Mouse (Mus musculus): Measurements from ENCODE around the gene Slc16a13.

The Slc16a13 gene

DNA sequence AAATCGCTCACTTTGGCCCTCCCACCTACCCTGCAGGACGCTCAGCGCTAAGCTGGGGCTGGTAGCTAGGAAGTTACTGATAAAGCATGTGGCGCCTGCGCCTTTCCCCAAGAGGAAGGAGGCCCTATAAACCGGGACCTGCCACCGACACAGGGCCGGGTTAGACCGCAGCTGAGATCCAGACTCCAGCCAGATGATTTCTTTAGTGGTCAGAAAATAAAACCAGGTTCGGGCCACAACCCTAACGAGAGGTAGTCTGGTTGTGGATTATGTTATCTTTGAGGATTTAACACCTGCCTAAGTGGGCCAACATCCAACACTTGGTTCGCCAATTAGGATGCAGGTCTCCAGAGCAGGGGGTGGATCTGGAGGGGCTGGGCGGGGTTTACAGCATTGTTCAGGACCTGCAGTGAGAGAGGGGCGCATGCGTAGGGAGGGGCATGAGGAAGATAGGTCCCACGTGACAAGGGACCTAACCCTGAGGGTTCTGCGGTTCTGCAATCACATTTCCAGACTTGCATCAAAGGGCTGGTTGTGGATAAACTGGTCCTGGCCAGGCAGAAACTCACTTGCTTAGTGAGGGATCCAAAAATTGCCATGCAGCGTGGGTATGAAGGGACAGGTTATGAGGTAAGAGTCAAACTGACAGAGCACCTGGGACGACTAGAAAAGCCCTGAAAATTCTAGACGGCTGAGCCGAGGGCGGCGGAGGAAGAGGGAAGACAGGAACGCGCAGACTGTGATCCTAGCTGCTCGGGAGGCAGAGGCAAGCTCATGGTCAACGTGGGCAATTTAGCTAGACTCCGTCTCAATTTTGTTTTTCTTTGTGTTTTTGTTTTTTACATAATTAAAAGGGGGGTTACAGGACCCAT lies at the start of gene Slc16a13:
Gene Slc16a13 (minus strand): TSS at position 334 of the 872 bp plus-strand sequence.
- DNase-seq = peak; percentile 100

GRCm38 (mm10) chr11:70266405-70266804 lies 45.5 kb upstream of the Slc16a13 start:
- peak; percentile 96 for DNase-seq

DNA sequence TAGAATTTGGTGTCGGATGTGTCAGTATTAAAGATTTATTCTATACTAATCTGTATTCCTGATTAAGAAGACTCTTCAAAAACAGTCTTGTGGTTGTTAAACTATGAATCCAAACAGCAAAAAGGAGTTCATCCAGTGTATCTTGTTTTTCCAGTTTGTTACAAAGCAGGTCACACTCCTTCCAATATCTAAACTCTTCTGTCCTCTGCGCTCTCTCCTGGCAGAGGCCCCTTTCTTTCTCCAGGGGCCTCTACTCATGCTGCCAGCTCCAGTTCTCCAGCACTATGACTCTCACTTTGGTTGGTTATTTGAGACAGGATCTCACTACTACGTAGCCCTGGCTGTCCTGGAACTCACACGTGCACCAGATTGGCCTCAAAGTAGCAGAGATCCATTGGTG lies 45.0 kb upstream of the Slc16a13 start:
- DNase-seq = no peak

- DNase-seq = no peak
Measured at GRCm38 (mm10) chr11:70265252-70265651, 44.4 kb upstream of the Slc16a13 start.

DNA sequence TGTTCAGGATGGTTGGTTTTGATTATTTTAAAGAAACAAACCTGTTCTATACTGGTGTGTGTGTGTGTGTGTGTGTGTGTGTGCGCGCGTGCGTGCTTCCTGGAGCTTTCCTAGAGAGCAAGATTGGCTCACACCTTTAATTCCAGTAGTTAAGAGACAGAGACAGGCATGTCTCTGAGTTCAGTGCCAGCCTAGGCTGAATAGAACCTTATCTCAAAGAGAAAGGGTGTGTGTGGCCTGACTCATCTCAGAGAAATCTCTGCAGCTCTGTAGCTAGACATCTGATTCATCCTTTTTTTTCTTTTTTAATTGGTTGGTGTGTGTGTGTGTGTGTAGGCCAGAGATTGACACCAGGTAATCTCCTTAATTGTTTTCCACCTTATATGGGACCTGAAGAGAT lies 38.2 kb upstream of the Slc16a13 start:
- no peak for DNase-seq

DNA sequence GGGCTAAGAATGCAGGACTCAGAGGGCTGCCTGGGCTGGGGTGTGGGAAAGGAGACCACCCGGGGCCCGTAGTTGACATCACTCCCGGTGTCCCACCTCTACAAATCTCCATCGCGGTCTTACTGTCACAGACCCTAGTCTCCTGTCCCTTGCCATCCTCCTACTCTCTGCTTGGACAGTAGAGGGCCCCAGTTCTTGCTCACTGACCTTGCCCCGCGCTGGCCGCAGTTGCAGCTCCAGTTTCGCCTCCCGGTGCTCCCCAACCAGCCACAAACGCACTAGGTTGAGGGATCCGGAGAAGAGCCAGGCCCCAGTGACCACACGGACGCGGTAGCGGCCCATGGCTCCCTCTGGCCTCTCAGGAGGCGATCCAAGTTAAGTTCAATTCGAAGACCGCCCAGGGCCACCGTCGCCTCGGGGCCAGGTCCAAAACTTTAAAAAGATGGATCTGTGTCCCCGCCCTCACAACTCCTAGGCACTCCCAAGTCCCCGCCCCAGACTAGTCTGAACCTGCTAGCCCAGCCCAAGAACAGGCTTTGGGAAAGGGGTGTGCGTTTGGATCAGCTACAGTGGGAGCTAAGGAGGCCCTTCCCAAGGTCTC lies 34.2 kb upstream of the Slc16a13 start, which contains the start of gene Alox12:
Gene Alox12 (minus strand): TSS at position 423 of the 601 bp plus-strand sequence.
- DNase-seq = peak; percentile 96

GRCm38 (mm10) chr11:70254337-70254736 lies 33.5 kb upstream of the Slc16a13 start:
- DNase-seq = peak; percentile 86

DNA sequence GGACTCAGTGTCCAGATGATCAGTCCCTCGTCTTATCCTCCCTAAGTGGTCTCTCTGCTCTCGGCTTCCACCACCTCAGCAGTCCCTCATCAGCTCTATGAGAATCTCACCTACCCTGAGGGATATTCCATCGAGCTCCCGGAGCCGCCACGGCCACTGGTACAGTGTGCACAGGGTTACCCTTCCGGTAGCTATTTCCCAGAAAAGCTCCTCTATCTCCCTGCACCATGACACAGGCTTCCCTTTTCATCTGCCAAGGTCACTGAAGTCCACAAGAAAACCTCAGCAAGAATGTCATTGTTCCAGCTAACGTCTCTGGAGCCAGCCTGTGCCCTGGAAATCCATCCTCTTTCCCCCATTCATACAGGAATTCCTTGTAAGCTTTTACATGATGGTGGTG lies 31.0 kb upstream of the Slc16a13 start:
- peak; percentile 76 for DNase-seq

- peak; percentile 52 for DNase-seq
Measured at GRCm38 (mm10) chr11:70250150-70250549, 29.3 kb upstream of the Slc16a13 start.

DNA sequence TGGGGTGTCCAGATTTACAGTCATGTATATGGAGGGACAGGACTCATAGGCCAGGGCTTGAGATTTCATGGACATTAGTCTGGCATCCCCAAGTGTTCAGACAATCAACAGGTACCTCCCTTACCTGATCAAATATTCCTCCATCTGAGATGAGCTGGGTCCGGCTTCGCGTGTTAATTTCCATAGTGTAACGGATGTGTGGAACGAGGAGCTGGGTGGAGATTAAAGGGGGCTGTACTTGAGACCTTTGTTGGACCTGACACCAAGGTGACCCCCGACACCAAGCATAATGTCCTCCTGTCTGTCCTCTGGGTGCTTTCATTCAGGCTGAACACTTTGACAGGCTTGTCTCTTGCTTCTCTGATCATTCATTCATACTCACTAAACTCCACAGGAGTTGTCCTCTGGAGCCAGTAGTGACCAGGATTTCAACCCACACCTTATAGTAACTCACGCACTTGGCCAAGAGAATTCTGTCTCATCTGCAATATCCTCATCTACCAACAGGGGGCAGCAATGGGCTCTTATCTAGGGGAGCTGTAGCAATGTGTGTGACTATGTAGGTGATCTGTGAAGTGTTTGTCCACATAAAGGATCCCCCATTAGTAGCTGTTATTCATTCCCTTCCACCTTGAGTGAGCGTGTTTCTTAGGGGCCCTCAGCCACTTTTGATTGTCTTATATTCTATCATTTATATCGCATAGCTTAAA lies 26.4 kb upstream of the Slc16a13 start:
- peak; percentile 90 for DNase-seq

DNA sequence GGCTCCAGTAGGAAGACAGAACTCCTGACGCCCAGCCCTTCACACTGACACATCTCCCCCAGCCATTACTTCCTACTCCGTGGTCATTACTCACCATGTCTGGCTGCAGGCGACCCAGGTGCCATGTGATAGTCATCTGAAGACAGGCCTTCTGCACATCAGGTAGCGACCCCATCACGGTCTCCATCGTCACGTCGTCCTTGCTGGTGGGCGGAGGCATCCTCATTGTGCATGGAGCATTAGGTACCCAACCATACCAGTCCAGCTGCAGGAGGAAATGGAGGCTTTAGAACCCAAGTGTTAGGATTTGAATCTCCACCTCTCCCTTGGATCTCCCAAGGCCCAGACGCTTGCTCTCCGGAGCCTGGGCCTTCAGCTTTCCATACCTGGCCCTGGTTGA lies 21.7 kb upstream of the Slc16a13 start:
- peak; percentile 92 for DNase-seq

GRCm38 (mm10) chr11:70239541-70240279 lies 18.8 kb upstream of the Slc16a13 start, which contains the start of the genes Gm21988 and Rnasek:
Gene Gm21988 (minus strand): TSS chr11:70239830.
Gene Rnasek (minus strand): TSS chr11:70239842.
- peak; percentile 99 for DNase-seq

- DNase-seq = peak; percentile 95
Measured at GRCm38 (mm10) chr11:70238591-70239440, 18.0 kb upstream of the Slc16a13 start.

DNA sequence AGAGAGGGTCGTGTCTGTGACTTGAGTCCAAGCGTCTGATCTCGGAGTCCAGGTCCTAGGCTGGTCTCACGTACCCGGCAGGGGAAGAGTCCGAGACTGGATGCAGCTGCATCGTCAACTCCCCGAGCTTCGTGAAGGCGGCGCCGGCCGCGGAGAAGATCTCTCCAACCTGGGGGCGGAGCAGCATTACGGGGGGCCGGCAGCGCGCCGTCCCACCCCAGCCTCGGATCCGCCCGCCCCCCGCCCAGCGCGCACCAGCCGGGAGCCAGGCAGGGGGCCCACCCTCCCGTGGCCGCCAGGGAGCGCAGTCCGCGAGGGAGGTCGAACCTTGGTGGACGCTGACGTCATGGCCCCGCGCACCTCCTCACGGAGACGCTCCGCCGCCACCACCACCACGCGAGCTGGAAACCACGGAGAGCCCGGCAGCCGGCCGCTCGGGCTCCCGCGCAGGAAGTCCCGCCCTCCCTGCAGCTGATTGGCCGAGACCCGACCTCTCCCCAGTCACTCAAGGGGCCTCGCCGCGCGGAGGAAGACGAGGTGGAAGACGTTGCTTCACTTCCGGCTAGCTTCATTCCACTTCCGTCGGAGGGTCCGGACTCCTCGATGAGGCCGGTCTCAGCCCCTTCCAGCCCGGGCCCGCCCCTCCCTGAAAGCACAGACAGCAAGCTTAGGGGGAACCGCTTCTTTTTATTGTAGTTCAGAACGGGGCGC lies 16.7 kb upstream of the Slc16a13 start, which contains the start of gene 0610010K14Rik:
Gene 0610010K14Rik (minus strand): TSS at position 458 of the 711 bp plus-strand sequence.
- peak; percentile 100 for DNase-seq

GRCm38 (mm10) chr11:70236717-70237116 lies 15.9 kb upstream of the Slc16a13 start:
- DNase-seq = peak; percentile 95

DNA sequence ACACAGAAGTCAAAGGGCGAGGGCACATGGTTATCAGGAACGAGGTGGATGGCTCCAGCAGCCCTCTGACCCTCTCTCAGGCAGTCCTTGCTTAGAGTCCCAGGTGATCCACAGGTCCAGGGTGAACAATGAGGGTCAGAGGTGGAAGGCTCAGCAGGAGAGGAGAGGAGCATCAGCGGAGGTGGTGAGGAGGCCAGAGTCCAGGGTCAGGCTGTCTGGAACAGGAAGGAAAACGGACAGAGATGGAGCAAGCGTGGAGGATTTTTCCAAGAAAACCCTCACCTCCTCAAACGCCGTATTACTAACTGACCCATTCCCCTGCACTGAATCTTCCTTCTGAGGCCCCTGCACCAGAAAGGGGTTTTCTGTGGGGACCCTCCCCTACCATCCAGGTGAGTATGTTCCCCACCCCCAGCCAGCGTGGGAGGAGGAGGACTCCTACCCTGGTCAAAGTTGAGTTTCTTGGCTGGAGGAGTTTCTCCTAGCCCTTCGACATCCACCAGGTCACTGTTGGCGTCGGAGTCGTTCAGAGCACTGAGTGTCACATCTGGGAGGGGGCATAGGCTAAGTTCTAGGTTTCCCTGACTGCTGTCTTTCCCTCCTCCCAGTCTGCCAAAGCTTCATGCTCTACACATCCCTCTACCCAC lies 14.5 kb upstream of the Slc16a13 start:
- peak; percentile 91 for DNase-seq

- DNase-seq = peak; percentile 93
Measured at GRCm38 (mm10) chr11:70234497-70234896, 13.6 kb upstream of the Slc16a13 start.

- peak; percentile 97 for DNase-seq
Measured at GRCm38 (mm10) chr11:70234037-70234436, 13.2 kb upstream of the Slc16a13 start.

DNA sequence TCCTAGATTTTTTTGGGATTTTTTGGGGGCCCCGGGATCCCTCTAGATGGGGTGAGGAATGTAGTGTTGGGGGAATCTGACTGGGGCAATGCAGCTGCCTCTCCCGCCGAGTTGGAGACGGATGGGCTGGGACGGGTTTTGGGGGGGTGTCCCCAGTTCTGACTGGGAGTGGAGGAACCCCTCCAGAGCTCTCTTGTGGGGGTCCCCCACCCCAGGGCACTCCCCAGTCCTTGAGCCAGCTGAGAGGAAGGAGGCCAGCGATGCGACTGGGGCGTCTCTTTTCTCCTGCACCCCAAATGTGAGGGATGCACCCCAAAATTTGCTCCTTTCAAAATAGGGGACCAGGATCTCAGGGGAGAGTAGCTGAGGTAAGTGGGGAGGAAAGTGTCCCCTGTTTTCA lies 12.2 kb upstream of the Slc16a13 start:
- peak; percentile 96 for DNase-seq

- peak; percentile 98 for DNase-seq
Measured at GRCm38 (mm10) chr11:70232546-70232945, 11.7 kb upstream of the Slc16a13 start.
